Mouse (Mus musculus) left cerebral cortex, postnatal 36 days (tissue): ENCODE data around the gene Abcb9. TPM values are rescaled to one million over a fixed set of nuclear protein-coding genes. Genes with fewer than 3 reads are reported as not detected.
A peak's percentile ranks its signal among the peaks of the same experiment; 100 is the strongest.

Experiments
- DNase-seq, 2 experiments: peaks; one replicate each; pipeline ENCODE4 v3.0.0; 2021 to 2022; ENCODE audit warnings: low spot score in 2 of 2, mixed read lengths in 1 of 2
- intact Hi-C: fragments of 180-260 bp; cut with DNase I; formaldehyde crosslinking; loops from one replicate; pipeline ENCODE4 v1.15.1; 2025
- total RNA-seq, 2 experiments: library from RNA; stranded (reverse); gene quantifications; 2 replicates each; pipeline ENCODE4 v1.2.3; 2021

The Abcb9 gene
- total RNA-seq, result 10 to 100 TPM; 55.9 to 57.5 TPM

- peak; percentile 95 to 97 for DNase-seq
- intact Hi-C loops, result no loop called here
These were observed at the start of gene Abcb9 for GRCm38 (mm10) chr5:124095596-124096232. Gene Abcb9, minus strand, starts transcription at chr5:124095798.

GRCm38 (mm10) chr5:124138066-124138465 lies 42.5 kb upstream of the Abcb9 start:
- intact Hi-C loops, result no loop called here
- DNase-seq, result no peak

- intact Hi-C loops, result no loop called here
- no peak for DNase-seq
These were observed 38.7 kb upstream of the Abcb9 start for GRCm38 (mm10) chr5:124134261-124134660.

GRCm38 (mm10) chr5:124125093-124125492 lies 29.5 kb upstream of the Abcb9 start:
- intact Hi-C loops, result no loop called here
- no peak for DNase-seq

GRCm38 (mm10) chr5:124122357-124122756 lies 26.8 kb upstream of the Abcb9 start:
- intact Hi-C loops, result no loop called here
- DNase-seq, result no peak

- DNase-seq, result no peak
- intact Hi-C loops, result no loop called here
These were observed 23.6 kb upstream of the Abcb9 start for GRCm38 (mm10) chr5:124119204-124119603.

GRCm38 (mm10) chr5:124115990-124116845 lies 20.6 kb upstream of the Abcb9 start, which contains the start of gene Arl6ip4:
Gene Arl6ip4, plus strand, starts transcription at chr5:124116089.
- peak; percentile 81 to 83 for DNase-seq
- intact Hi-C loops, result no loop called here

GRCm38 (mm10) chr5:124115531-124115930 lies 19.9 kb upstream of the Abcb9 start:
- intact Hi-C loops, result no loop called here

GRCm38 (mm10) chr5:124114276-124115025 lies 18.9 kb upstream of the Abcb9 start:
- intact Hi-C loops, result no loop called here
- DNase-seq, result no peak

More at GRCm38 (mm10) chr5:124115531-124115930, 19.9 kb upstream of the Abcb9 start:
- DNase-seq, result no peak

GRCm38 (mm10) chr5:124113030-124113429 lies 17.4 kb upstream of the Abcb9 start:
- intact Hi-C loops, result no loop called here
- DNase-seq, result peak in 1 of 2 experiments; percentile 67

- intact Hi-C loops, result no loop called here
These were observed 16.9 kb upstream of the Abcb9 start for GRCm38 (mm10) chr5:124112531-124112930.

GRCm38 (mm10) chr5:124111742-124112497 lies 16.3 kb upstream of the Abcb9 start, which contains the start of gene Ogfod2:
Gene Ogfod2, plus strand, starts transcription at chr5:124112297.
- intact Hi-C loops, result no loop called here
- DNase-seq, result peak; percentile 91 to 93

More at GRCm38 (mm10) chr5:124112531-124112930, 16.9 kb upstream of the Abcb9 start:
- DNase-seq, result no peak

- intact Hi-C loops, result no loop called here
- no peak for DNase-seq
These were observed 15.6 kb upstream of the Abcb9 start for GRCm38 (mm10) chr5:124111077-124111741.

GRCm38 (mm10) chr5:124103552-124103951 lies 8.0 kb upstream of the Abcb9 start:
- DNase-seq, result no peak
- intact Hi-C loops, result no loop called here

- intact Hi-C loops, result no loop called here
- no peak for DNase-seq
These were observed 7.4 kb upstream of the Abcb9 start for GRCm38 (mm10) chr5:124103020-124103419.

GRCm38 (mm10) chr5:124102326-124102725 lies 6.7 kb upstream of the Abcb9 start:
- intact Hi-C loops, result no loop called here
- no peak for DNase-seq

GRCm38 (mm10) chr5:124100128-124101044 lies 4.8 kb upstream of the Abcb9 start:
- intact Hi-C loops, result no loop called here
- no peak for DNase-seq

GRCm38 (mm10) chr5:124098923-124099322 lies 3.3 kb upstream of the Abcb9 start:
- intact Hi-C loops, result no loop called here
- no peak for DNase-seq
